Mouse (Mus musculus) stomach, postnatal 0 days (tissue): ENCODE measurements around the gene Cpeb1.

Experiments used
- CTCF ChIP-seq: IDR thresholded peaks from 2 replicates; pipeline ENCODE4 v1.5.1; 2016; ENCODE audit warnings: antibody characterized with exemption, low read depth, mild to moderate bottlenecking, moderate library complexity
- EP300 ChIP-seq: optimal IDR thresholded peaks from 2 replicates; pipeline ENCODE3; 2016; ENCODE audit warnings: antibody characterized with exemption

DNA sequence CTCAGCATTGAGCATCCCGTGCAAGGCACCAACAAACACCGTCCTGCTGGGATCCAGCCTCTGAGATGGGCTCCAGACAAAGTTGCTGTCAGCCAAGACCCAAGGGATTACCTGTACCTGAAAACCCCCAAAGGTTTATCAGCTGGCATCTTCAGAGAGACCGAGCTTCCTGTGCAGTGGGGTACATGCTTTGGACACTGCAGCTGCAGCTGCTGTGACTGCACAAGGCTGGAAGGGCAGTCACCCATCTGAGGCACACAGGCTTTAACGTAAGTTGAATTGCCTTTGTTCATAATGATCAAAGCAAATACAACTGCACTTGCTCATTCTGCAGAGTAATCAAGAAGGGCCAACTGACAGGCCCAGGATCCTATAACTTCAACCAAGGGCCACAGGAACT is 103.4 kb downstream of the Cpeb1 start:
- TF ChIP-seq EP300 (no peak), CTCF (no peak)
